Mouse (Mus musculus) monocyte, adult 2 months (primary cell): ENCODE data around the gene Pdzd2.

Source experiments
- DNase-seq, 2 experiments: peaks; one replicate each; pipeline ENCODE4 v3.0.0; 2022; ENCODE audit warnings: low spot score in 2 of 2, low read depth in 1 of 2

The Pdzd2 gene

DNA sequence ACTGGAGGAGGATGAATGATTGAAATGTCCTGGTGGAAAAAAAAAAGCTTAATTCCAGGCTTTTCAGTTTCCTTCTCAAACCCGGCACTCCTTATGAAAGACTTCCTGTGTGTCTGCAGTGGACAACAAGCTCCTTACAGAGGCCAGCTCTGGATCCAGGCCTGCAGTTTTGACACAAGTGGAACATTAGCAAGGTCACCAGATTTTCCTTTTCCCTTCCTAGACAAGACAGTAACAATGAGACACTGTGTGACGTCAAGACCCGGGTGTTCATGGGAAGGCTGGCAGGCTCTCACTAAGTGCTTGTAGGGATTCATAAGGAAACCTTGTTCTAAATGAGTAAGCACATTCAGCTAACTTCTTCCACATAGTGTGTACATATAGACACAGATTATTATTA lies 248.8 kb downstream of the Pdzd2 start:
- DNase-seq = no peak

DNA sequence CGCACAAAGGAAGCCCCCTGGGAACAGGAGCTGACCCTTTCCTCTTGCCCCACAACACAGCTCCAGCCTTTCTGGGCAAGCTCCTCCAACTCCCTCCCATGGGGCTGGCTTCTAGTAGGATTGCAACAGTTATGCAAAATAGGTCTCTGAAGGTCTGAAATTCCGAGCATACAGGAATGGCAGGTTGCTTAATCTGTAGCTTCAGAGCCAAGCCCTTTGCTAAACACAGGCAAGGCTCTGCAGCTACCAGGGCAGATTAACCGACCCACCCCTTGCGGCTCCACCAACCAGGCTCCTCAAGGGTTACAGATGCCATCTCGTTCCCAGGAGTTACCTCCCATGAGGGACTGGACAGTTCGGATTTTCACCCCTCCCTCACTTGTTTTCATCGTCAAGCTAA lies 249.2 kb downstream of the Pdzd2 start:
- DNase-seq = no peak

GRCm38 (mm10) chr15:12488316-12488715 lies 251.4 kb downstream of the Pdzd2 start:
- DNase-seq = no peak

DNA sequence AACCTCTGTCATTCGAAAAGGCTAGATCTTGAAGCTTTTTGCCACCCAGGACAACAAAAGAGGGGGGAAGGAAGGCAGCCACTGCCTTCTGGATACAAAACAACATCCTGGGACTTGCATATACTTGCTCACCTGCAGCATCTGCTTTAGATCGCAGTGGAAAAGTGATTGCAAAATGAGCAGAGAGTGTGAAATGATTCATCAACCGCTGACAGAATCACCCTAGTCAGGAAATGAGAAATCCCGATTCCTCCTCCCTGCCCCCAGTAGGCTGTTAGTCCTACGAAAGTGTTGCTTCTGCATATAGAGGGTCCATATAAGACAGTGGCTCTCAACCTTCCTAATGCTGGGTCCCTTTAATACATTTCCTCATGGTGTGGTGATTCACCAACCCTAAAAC lies 258.5 kb downstream of the Pdzd2 start:
- no peak for DNase-seq

DNA sequence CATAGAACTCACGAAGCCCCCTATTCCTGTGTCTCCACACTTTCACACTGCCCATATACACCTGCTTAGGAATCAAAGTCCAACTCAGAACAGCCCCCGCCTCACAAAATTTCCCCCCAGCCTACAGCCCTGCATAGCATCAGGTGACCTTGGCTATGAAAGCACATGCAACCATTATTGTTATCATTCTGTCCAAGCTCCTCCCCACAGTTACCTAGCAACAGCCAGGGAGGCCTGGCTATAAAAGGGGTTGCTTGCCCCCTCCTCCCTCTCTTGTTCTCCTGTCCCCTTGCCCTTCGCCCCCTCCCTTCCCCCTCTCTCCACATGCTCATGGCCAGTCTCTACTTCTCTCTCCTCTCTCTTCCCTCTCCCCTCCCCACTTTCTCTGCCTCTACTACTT lies 259.4 kb downstream of the Pdzd2 start:
- no peak for DNase-seq

DNA sequence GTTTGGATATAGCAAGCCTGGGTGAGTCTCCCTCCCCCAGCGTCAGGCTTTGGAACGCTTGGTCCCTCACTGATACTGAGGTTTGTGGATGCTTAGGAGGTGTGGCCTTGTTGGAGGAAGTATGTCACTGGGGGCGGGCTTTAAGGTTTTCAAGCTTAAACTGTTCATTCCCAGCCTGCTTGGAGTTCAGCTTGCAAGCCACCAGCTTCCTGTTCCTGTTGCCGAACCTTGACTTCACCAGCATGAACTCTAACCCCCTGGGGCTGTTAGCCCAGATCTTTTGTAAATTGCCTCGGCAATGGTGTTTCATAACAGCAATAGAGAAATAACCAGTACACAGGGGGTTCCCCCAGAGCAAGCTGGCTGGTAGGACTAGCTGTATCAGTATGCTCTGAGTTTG lies 260.4 kb downstream of the Pdzd2 start:
- peak; percentile 24 to 41 for DNase-seq

- no peak for DNase-seq
Observed at GRCm38 (mm10) chr15:12473596-12473995, 266.1 kb downstream of the Pdzd2 start.

GRCm38 (mm10) chr15:12472646-12473045 lies 267.1 kb downstream of the Pdzd2 start:
- no peak for DNase-seq

- DNase-seq = no peak
Observed at GRCm38 (mm10) chr15:12470900-12471838, 268.6 kb downstream of the Pdzd2 start.

DNA sequence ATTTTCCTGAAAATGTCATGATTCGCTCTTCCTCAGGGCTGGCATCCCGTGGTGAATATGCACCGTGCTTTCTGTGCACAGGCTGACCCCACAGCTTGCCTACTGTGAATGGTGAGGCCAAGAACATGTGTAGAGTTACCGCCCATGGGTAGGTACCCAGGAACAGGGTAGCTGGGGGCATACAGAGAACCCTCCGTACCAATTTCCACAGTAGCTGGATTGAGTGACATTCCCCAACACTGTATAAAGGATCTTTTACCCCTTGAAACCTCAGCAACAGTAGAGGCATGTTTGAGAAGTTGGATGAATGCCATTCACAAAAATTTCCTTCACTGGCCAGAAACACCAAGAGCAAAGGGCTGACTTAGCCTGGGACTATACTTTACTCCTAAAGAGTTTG lies 271.1 kb downstream of the Pdzd2 start:
- DNase-seq = no peak

- DNase-seq = no peak
Observed at GRCm38 (mm10) chr15:12465748-12466147, 274.0 kb downstream of the Pdzd2 start.

DNA sequence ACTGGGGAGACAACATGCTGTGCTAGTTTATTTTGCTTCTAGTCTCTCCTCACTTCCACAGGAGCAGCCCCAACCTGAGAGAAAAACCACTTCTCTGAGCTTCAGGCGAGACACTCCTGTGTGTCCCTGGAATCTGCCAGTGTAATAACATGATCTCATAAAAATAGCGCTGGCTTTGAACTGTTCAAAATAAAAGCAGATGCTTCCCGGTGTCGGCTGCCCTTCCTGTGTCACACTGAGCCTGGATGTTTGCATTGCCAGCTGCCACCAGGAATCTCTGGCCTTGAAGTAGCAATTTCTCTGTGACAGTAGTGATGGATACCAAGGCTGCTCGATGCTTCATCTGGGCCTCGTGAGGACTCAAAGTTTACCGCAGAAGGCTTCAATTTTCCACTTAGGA lies 282.9 kb downstream of the Pdzd2 start:
- no peak for DNase-seq

DNA sequence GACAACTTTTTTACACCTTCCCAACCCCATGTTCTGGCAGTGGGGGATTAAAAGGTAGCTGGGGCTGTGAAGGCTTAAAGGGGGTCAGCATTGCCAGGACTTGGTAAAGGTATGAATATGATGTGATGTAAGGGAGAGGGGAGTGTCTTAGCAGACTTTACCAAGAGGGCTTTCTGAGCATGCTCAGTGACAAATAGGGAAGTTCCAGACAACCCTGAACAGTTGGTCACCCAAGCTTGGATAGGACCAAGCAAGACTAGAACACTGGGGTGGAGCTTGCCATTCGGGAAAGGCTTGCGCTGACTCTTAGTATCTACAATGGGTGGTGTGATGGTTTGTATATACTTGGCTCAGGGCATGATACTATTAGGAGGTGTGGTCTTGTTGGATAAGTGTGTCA lies 286.4 kb downstream of the Pdzd2 start:
- no peak for DNase-seq

GRCm38 (mm10) chr15:12452141-12452995 lies 287.4 kb downstream of the Pdzd2 start:
- DNase-seq = no peak

GRCm38 (mm10) chr15:12451448-12451847 lies 288.3 kb downstream of the Pdzd2 start:
- DNase-seq = no peak

GRCm38 (mm10) chr15:12450790-12451189 lies 288.9 kb downstream of the Pdzd2 start:
- no peak for DNase-seq

DNA sequence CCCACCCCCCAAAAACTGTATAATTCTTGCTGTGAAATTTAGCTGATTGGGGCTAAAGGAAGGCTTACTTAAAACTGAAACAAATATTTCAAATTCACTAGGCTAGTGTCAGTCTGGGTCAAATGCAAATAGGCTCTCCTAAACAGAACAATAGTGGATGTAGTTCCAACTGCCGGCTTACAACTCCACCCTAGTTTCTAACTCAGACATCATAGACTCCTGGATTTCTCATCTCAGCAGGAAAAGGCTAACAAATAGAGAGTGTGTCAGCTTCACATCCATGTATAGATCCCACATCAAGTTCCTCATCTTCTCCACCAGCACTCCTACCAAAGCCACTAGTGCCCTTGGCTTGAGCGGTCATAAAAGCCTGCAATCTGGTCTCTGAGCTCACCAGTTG lies 290.4 kb downstream of the Pdzd2 start:
- no peak for DNase-seq

DNA sequence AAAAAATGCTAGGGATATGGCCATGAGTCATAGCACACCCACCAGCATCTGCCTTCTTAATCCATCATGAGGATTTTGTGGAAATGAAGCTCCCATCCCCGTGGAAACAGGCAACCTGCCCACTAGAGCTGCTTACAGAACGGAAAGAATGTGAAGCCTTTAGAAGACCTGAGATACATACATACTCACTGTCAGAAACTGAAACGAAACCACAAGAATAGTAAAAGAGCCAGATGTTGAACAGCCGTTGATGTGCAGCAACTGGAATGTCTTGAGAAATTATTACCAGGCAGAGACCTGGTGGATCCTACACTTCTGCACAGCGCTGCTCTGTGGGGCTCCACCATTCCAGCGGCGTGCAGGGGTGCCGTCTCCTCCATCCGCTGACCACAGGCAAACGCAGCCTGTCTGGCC lies 292.7 kb downstream of the Pdzd2 start:
- DNase-seq = no peak

DNA sequence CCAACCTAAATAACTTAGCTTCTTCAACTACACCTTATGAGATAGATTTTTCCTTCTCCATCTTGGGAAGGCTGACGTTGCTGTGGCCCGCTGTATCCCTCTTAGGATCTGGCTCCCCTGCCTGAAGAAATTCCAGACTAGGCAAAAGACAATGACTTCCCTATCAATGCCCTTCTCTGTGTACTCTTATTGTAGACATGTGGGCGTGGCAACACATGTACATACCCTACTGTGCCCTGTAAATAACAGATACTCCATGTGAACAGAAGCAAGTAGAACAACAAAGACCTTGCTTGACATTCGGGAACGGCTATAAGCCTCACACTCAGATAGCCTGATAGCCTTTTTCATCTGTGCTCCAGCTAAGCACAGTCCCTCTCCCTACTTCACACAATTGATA lies 295.2 kb downstream of the Pdzd2 start:
- no peak for DNase-seq

GRCm38 (mm10) chr15:12439351-12439751 lies 300.4 kb downstream of the Pdzd2 start:
- DNase-seq = no peak

DNA sequence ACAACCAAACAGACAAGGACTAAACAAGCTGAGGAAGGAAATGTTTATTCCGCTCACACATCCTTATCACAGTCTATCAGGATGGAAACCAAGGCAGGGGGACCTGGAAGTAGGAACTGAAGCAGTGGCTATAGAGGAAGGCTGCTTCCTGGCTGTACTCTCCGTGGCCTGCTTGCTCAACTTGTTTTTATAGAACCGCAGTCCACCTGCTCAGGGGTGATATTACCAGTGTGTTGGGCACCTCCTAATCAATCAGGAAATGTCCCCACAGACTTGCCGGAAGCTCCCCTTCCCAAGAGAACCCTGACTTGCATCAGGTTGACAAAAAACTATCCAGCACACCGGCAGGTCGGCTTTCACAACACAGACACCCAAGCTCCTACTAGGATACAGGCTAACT lies 301.0 kb downstream of the Pdzd2 start:
- DNase-seq = no peak

DNA sequence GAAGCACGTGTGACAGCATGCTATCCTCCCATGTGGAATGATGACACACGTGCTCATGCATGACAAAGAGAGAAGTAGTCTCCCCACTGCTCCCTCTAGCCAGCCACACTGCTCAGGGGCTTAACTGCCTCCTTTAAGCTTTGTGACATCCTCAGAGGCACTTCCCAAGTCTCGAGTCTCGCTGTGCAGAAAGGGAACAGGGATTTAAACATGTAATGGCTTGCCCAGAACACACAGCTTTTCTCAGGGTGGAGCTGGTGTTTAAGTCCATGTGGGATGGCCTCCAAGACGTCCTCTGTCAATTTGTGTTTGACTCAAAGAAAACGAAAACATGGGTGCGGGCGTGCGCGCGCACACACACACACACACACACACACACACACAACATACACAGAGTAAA lies 301.6 kb downstream of the Pdzd2 start:
- no peak for DNase-seq
